Mouse (Mus musculus) cerebellum, adult 9-11 months (tissue): ENCODE data around the gene Gnat1.

Experiments used
- DNase-seq: peaks from one replicate; pipeline ENCODE4 v3.0.0; 2022

The Gnat1 gene

DNA sequence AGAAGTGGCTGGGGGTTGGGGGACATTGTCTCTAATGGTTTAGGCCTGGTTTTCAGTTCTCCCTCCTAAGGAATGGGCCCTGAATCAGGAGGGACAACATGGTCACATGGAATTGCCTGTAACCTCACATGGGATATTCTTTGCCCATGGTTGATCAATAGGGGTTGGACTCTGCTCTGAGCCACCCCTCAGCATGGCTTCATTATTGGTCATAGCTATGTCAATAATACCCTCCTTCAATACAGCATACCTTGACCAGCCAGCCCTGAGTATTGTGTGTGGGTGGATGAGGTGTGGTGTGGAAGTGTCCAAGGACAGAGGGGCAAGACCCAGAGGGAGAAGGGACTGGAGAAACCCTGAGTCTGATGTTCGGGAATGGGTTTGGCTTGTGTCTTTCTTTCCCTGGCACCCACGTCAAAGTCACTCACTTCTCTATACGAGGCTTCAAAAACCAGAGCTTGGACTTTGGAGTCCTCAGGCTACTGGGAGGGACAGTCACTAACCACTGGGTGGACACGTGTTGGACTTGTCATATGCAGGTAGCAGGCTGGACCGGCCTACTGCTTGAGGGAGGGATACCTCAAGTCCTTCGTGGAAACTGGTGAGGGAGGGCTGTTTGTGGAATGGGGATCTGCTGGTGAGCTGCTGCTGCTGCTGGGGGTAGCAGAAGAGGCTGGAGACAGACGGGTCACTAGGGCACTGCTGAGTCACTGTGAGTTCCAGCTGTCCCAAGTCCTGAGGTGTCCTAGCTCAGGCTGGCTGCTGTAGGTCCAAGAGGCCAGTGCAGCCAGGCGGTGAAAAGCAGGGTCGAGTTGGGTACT is 4.7 kb downstream of the Gnat1 start:
- DNase-seq, result no peak

DNA sequence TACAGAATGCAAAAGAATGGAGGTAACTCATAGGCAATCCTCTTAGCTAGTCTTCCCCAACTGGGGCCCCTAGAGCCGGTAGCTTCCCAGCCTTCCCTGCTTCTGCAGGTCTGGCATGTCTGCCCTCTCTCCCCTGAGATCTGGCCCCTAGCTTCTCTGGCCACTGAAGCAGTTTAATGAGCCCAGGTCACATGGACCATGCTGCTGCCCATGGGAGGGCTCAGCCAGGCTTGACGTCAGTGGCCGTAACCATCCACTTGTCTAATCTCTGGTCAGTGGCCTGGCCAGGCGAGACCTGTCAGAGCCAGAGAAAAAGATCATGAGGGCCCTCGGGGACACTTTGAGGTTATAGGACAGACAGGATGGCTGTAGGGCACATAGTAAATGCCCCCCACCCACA is 9.3 kb downstream of the Gnat1 start:
- no peak for DNase-seq

DNA sequence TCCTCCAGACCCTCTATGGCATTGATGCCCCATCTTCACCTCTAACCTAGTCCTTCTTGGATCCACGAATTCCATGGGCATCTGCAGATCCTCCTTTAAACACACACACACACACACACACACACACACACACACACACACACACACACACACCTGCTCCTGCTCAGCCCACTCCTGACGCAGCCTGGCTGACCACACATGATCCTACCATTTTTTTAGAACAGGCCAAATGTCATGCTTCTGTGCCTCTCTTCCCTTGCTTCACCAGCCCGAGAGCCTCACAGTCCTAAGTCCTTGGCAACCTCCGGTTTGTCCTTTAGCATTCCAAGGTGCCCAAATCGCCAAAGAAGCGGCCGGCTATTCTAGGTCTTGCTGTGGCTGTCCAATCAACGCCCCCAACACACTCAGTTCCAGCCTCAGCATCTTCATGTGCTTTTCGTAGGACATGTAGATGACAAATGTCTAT is 10.0 kb downstream of the Gnat1 start, which contains the start of gene Slc38a3:
Gene Slc38a3 (minus strand): TSS at position 51 of the 466 bp plus-strand sequence.
- no peak for DNase-seq

DNA sequence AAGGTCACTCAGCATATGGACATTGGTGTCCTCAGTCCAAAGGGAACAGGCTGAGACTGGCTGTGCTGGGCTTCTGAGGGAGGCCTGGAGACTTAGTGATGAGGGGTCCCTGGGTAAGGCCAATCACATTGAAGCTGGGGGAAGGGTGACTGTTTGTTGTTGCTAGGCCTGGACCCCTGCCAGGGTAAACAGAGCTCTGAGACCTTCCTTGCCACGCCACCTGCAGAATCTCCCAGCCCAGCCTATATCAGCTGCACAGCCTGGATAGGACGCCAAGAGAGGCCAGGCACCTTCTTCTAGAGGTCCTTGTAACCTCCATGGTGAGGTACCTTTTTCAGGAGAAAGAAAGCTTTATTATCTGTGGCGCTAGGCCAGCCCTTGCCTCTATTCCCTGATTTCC is 10.6 kb downstream of the Gnat1 start:
- DNase-seq, result no peak

DNA sequence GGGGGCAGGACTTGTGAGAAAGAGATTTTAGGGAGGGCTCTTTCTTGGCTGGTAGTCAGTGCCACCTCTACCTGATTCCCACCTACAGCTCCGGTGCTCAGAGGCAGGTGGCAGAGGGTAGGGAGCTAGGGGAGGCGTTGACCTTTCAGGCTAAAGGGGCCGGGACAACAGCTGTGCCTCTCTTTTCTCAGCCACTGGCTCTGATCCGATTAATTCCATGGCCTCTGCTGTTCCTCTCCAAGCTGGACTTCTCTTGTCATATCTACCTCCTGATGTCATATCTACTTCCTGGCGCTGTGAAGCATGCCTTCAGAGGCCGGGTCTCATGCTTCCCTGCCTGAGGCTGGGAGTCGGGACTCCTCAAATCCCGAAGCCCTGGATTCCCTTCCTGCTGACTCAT is 11.5 kb downstream of the Gnat1 start:
- no peak for DNase-seq

DNA sequence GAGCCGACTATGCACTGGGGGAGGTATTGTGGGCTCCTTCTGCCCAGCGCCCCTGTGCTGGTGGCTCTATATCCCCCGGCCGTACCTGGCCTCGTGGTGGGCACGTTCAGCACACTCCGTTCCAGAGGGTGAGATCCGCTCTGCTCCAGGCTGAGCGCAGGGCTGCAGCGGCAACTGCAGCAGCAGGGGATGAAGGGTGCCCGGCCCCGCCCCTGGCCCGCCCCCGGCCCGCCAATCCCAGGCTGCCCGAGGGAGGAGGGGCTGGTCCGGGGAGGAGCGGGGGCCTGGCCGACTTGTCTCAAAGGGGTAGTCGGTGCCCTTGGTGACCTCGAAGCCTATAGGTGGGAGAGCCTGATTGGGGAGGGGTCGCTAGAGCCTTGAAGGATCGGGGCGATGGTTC is 12.3 kb downstream of the Gnat1 start:
- no peak for DNase-seq

DNA sequence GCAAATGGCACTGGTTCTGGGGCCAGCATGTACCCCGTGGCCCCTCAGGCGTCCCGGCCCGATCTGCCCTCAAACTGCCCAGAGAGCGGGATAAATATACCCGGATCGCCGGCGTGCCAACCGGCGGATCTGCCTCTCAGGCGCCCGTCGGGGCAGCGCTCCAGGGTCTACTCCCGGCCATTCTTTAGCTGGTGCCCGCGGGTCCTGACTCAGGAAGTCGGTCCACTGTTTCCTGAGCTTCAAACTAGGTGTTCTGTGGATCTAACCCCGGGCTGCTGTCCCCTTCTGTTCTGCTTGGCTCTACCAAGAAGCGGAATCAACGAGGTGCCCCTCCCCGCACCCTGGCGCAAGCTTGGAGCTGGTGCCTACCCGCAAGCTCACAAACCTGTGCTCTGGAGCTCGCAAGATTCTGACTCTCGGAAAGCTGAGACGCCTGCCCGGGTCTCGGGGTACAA is 12.7 kb downstream of the Gnat1 start:
- no peak for DNase-seq

DNA sequence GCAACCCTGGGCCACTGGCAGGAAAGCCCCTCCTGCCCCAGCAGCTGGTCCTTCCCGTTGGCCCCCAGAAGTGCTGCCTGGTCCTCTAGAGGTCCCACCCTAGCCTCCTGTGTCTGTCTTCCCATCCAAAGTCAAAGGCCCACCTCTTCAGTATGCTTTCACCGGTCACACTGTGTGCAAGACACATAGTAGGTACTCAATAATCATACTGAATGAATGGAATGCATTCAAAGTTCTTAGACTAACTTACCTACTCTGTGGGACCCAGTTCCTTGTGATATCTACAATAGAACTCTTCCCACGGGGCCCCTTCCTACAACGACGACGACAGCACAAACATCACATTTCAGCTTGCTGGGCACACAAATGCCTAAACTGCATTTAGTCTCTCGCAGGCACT is 14.2 kb downstream of the Gnat1 start:
- no peak for DNase-seq

DNA sequence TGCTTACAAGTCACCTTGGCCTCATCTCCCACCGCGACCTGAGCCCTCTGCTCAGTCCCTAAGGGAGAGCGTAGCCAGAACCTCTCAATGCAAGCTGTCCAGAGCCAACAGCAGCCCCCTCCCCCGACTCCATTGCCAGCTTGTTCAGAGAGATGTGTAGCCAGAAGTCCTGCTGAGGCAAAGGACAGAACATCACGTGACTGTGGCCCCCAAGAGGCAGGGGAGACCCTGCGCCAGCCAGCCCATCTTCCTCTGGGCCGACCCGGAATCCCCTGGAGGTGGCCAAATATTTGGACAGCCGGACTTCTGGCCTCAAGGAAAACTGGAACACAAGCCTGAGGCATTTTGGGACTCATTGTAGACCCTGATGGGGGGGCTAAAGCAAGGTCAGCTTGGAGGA is 16.0 kb downstream of the Gnat1 start:
- DNase-seq, result peak; percentile 43

DNA sequence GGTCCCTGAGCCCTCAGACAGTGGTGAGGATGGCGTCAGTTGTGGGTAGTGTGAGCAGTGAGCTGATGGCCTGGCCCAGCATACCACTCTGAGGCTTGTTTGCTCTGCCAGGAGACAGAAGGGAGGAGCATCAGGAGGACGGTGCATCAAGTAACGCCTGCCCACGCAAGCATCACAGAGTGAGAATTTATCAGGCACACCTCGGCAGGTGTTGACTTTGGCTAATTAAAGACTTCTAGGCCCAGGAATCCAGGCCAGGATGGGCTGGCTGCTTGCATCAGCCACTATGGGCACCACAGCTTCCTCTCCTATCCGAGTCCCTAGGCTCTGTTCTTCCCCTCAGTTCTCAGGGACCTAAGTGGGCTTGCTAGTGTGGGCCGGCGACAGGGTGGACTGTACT is 17.2 kb downstream of the Gnat1 start:
- DNase-seq, result no peak

DNA sequence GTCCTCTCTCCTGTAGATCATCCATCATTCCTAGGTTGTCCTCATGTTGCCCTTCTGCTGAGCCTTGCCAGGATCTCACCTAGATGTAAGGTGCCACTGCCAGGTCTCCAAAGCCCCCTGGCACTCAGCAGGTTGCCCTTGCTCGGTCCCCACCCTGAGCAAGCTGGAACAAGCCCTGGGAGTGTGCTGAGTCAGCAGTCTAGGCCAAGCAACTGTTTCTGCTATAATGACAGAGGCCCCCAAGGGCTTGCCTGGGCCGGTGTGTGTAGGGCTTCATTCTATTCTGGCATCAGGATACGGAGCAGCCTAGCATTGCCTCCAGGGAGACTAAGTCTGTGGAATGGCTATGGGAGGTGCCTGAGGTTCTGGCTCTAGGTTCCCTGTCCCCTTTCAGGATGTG is 18.7 kb downstream of the Gnat1 start:
- no peak for DNase-seq

DNA sequence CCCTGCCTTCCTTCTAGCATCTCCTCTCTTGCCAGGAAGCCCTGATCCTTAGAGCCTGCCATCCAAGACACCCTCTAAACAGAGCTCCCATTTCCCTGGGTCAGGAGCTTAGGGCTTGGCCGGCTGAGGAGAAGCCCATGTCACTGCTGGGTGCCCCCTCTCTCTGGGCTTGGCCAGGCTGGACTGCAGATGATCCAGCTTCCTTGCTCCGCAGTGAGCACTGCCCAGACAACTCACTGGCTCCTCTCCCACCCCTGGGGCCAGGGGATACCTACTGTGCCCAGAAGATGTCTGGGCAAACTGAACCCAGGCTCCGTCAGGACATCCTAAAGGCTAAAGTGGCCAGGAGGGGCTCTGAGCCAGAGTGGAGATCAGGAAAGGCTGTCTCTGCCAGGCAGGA is 19.6 kb downstream of the Gnat1 start:
- no peak for DNase-seq

DNA sequence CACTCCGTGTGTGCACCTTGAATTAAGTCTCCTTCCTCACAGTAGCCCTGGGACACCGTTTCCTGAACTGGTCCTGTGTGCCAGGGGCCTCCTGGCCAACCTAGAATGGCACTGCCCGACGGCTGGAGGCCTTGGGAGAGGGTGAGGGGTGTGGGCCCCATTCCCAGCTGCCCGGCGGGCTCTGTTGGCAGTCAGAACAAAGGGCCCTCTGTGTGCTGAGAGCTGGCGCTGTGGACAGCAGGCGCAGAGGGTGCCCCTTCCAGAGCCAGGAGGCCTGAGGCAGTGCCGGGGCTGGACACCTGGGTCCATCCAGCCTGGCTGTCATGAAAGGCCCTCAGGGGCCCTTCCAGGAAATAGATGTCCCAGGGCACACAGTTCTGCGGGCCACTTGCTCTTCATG is 20.0 kb downstream of the Gnat1 start:
- DNase-seq, result peak; percentile 62

DNA sequence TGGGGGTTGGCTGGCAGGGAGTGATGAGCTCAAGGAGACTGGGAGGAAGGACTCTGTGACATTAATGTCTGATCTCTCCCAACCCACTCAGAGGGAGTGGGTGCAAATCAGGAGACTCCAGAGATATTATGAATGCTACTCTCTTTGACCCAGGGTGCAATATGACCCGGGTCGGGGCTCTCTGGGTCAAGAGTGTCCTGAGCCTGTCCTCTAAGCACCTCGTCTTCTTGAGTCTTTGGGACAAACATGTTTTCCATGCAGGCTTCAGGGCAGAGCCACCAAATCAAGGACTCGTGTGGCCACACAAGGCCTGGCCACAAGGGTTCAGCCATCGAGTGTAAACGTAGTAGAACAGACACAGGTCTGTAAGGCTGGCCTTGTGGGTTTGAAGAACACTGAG is 21.4 kb downstream of the Gnat1 start:
- DNase-seq, result no peak

DNA sequence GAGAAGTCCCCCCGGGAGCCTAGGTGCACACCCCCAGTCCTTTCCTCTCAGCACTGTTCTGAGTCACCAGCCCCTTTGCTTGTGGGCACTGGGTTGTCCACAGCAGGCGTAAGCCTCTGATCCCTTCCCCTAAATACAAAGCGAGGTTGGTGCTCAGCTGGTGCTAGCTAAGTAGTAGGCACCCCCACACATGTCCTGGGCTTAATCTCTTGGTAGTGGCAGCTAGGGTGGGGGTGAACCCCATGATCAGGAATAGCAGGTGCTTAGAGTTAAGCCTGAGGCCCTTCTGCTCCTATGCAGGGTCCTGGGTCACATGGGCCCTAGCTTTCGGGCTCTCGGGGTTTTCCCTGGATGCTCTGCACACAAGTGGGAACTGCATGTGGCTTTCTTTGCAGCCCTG is 22.4 kb downstream of the Gnat1 start:
- no peak for DNase-seq

DNA sequence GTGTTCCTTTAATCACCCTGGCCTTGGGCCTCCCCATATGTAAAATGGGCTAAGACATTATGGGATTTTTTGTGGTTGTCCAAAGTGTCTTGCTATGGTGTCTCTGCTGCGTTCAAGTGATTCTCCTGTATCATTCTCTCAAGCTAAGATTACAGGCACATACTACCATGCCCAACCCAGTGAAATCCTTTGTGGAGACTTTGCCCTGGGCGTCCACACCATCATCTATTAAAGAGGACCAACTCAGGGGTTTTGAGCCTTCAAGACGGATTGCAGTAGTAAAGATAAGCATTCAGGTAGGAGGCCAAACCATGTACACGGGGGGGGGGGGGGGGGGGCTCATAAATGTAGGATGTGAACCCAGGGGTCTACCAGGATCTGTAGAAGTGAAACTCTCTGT is 24.9 kb downstream of the Gnat1 start:
- no peak for DNase-seq

DNA sequence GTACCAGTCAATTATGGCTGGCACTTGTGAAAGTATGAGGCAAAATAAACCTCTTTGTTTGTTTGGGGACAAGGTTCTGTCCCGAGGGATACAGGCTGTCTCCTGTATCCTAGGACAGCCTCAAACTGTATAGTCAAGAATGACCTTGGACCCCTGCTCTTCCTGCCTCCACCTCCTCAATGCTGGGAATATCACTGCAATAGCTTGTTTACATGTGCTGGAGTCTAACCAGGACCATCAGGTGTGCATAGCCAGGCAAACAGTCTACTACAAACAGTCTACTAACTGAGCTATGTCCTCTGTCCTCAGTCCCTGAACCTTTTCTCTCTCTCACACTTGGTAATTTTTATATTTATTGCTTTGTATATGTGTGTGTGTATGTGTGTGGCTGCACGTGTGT is 26.0 kb downstream of the Gnat1 start:
- no peak for DNase-seq

DNA sequence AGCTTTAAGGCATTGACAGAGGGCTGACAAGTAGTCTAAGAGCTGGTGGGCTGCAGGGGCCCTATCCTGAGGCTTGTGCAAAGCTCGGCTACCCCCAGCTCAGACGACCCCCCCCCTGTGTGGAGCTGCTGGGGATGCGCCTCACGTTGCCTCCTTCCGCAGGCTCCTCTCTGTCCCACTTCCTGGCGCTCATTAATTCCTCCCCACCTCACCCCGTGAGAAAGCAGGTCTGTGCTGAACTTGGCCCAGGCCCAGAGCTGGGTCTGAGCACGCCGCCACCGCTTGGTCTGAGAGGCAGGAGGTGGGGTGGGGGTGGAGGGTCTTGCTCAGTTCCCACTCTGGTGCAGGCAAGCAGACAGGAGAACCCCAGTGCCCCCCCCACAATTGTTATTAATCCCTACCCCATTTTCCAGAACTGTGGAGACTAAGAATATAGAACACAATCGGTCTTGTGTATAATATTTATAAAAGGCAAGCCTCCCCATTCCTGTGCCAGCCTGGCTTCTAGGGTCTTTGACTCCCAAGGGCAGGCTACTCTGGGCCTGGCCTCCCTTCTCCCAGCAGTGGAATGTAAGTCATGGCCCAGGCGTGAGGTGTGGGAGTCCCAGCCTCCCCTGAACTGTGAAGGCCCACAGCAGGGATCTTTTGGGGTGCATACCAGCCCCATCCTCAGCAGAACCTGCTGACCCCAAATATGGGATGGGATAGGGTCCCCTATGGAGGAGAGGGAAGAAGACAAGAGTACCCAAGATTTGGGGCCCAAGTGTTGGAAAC is 28.6 kb downstream of the Gnat1 start:
- DNase-seq, result no peak

DNA sequence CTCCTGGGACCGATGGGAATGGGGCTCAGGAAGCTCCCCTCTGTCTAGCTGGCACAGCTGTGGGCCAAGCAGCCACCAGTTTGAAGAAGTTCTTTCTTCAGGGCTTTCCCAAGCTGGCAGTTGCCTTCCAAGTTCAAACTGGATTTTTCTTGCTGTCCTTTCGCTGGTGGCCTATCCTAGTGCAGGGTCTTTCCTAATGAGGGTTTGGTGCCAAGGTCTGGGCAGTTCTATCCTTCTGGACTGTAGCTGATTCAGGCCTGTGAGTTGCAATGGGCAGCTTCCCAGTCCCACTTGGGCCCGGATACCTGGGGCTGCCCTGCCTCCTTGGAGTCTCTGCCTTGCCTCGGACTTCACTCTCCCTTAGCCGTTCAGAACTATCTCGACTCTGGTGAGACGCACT is 29.3 kb downstream of the Gnat1 start:
- no peak for DNase-seq

DNA sequence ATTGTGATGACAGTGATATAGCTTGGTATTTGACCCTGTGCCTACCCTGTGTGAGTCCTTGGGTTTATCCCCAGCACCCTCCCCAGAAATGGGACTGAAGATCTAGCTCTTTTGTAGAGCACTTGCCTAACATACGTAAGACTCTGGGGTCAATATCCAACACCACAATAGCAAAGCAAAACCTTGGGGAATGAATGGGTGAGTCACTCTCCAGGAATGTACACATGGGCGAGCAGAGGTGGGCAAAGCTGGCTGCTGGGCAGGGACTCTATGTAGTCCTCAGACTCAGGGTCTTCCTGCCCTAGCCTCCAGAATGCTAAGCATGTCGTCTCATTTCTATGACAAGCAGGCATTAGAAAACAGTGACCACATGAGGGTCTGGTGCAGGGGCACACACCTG is 30.7 kb downstream of the Gnat1 start:
- no peak for DNase-seq

DNA sequence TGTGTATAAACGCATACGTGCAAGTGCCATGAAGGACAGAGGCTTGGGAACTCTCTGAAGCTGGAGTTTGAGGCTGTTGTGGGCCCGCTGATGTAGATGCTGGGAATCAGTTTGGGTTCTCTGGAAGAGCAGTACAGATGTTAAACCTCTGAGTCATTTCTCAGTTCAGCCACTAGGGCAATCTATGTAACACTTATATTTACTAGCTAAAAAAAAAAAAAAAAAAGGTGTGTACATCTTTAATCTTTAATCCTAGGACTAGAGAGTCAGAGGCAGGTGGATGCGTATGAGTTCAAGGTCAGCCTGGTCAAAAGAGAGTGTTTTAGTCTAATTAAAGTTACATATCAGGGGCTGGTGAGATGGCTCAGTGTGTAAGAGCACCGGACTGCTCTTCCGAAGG is 32.5 kb downstream of the Gnat1 start:
- no peak for DNase-seq

DNA sequence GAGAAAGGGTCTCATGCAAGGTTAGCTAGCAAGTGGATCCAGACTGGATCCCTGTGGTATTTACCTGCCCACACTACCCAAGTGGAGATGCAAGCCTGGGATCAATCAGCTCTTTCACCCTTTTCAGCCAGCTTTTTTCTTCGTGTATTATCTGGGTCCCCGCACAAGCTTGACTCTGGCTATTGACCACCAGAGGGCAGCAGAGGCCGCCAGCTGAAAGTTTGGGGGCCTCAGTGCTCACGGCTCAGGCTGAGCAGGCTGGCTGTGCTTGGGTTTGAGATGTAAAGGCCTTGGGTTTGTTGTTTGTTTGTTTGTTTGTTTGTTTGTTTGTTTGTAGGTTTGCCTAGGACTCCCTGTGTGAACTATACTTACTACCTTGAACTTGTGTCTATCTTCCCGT is 33.9 kb downstream of the Gnat1 start:
- peak; percentile 74 for DNase-seq

DNA sequence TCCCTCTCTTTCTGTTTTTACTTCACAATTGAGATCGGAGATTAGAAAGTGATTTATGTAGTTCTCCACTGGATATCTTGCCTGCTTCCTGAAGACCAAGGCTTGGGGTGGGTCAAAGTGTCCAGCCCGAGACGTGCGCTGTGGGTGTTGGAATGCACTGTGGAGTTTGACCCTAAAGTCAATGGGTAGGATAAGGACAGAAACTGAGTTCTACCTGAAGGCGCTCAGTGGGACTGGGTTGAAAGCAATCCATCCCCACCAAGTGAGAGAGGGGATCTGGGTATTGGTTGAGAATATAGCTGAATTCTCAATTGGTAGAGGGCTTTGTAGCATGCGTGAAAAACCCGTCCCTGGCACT is 34.4 kb downstream of the Gnat1 start:
- DNase-seq, result no peak

DNA sequence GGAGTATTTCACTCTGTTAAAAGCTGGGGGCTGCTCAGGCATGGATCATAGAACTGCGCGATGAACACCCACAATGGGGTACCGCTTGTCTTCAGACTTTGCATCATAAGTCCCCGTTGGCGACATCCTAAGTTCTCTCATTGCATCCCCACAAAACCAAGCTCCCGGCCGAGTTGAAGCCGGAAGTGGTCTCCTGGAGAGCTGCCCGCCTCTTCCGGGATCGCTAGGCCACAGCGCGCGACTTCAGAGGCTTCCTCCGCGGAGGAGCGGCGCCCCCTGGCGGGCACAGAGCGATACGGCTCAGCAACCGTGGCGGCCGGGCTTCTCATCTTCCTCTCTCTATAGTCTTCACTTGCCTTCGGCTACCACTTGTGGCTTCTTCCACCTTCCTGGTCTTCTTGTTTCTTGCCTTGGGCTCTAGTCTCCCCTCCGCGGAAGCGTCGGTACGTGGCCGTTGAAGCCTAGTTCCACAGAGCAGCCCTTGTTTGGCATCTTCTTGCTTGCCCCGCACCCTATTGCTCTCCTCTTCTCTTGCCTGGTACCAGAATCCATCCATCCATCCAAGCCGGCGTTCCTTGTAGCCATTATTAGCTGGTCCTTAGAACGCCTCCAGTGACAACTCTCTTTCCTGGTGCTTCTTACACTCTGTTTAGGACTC is 34.9 kb downstream of the Gnat1 start:
- peak; percentile 92 for DNase-seq
